Mouse (Mus musculus) kidney, postnatal 25 days (tissue): ENCODE measurements around the gene Ifnar1.
"Not testable (repeated sequence)": the region's sequence is repeated elsewhere in the genome, so short reads cannot be mapped to it uniquely, and the experiment has no call there.

Source experiments
- DNase-seq, 2 experiments: peaks; one replicate each; pipeline ENCODE4 v3.0.0; 2021; ENCODE audit warnings: mixed read lengths in 2 of 2

Gene Ifnar1

DNA sequence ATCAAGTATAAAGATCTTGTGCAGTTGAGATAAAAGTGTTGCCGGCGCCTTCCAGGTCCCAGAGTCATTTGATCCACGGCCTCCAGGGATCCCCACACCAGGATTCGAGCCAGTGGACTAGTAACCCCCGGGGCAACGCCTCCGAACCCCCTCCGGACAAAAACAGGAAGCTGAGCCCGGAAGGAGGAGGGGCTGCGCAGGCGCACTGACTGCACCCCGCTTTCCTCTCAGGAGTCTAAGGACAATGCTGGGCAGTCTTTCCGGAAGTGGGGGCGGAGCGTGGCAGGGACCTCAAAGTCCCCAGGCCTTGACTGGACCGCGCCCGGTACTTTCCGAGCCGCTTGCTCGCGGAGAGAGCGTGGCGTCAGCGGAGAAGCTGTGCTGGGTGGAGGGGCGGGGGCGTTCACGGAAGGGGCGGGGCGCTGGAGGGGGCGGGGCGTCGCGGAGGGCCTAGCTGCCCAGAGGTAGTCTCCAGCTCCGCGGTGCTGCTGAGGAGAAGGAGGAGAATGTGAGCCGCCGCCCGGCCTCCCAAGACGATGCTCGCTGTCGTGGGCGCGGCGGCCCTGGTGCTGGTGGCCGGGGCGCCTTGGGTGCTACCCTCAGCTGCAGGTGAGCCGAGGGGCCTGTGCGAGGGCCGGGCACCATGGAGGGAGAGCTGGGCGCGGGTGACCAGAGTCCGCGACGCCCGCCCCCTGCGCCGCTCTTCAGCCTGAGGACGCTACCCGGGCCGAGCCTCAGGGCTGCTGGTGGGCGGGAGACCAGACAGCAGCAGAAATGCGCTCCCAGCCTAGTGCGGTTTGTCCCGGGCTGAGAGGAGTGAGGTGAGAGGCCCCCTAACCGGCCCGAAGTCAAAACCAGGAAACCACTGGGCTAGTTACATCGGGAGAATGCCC lies at the start of gene Ifnar1:
TSS of gene Ifnar1 (plus strand) at position 431 of the 893 bp plus-strand sequence.
- DNase-seq: peak; percentile 99 to 100

DNA sequence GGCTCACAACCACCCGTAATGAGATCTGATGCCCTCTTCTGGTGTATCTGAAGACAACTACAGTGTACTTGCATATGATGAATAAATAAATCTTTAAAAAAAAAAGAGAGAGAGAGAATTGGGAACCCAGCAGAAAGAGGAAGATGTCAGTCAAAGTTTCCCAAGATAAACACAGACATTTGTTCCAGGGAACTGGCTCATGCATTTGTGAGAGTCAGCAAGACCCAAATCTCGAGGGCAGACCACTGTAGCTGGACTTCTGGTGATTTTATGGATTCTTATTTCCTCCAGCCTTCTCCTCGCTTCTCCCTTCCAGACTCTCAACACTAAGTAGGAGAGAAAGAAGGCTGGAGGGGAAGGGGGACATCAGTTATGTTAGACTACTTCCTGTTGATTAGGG lies 47.0 kb upstream of the Ifnar1 start:
- no peak for DNase-seq

DNA sequence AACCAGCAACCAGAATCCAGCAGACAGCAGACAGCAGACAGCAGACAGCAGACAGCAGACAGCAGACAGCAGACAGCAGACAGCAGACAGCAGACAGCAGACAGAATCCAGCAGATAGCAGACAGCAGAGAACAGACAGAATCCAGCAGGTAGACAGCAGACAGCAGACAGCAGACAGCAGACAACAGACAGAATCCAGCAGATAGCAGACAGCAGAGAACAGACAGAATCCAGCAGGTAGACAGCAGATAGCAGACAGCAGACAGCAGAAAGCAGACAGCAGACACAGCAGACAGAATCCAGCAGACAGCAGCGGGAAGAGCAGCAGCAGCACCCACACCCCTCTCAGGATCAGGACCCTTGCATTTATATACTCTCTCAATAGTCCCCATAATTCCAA lies 46.4 kb upstream of the Ifnar1 start:
- not testable (repeated sequence) for DNase-seq

DNA sequence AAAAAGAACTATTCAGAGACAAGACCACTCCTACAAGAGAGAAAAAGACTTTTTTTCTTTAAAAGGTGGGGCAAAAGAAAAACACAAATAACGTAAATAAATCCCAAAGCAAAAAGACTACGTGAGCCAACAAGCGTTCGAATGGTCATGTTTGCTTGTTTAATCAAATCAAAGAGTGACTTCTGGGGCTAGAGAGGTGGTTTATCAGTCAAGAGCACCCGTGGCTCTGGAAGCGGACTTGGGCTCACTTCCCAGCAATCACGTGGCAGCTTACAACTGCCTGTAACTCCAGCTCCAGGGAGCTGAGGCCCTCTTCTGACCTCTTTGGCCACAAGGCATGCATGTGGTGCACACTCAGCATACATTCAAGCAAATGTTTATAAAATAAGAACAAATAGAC lies 43.7 kb upstream of the Ifnar1 start:
- DNase-seq: peak; percentile 88 to 90

DNA sequence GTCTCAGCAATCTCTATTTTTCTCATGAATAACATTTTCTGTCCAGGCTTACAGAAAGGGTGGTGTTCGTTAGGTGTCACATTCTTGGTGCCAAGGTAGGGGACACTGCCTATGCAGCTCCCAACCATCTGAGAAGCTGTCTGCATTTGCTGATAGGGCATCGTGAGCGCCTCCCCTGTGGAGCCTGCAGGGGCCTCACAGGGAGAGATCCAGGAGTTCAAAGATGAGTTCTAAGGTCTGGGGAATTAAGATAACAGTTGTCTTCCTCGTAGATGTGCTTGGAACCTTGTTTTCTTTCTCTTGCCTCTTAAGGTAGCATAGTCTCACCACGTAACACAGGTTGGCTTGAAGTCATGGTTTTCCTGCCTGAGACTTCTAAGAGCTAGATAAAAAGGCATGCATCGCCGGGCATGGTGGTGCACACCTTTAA lies 43.2 kb upstream of the Ifnar1 start:
- no peak for DNase-seq

DNA sequence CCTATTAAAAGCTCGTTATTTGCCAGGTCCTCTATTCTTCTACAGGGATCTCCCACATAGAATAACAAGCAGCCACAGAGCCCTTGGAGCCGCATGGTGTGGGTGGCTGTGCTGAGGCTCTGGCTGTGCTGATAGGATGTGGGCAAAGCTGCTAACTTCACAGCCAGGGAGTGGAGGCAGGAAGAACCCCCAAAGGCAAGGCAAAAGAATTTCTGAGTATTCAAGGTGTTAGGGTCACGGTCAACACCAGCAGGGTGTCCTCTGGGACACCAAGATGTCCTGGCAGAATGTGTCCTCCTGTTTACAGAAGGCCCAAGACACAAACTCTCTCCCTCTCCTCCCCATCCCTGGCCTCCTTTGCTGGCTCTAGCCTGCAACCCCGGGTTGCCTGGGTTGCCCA lies 42.6 kb upstream of the Ifnar1 start:
- no peak for DNase-seq

DNA sequence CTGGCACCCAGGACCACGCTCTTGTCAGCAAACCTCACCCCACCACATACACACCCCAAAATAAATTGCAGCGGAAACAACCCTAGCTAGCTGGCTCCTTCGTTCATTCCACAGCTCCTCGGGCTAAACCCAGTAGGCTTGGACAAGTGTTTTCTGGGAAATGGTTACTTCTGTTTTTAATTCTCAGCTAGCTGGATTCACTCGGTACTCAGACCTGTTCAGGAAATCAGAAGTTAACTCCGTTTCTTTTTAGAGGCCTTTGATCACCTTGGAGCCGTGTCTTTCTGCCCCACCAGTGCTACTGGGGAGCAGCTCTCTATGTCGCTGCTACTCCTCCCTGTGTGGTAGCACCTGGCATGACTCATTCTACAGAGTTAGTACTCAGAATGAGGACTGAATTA lies 41.8 kb upstream of the Ifnar1 start:
- DNase-seq: no peak

DNA sequence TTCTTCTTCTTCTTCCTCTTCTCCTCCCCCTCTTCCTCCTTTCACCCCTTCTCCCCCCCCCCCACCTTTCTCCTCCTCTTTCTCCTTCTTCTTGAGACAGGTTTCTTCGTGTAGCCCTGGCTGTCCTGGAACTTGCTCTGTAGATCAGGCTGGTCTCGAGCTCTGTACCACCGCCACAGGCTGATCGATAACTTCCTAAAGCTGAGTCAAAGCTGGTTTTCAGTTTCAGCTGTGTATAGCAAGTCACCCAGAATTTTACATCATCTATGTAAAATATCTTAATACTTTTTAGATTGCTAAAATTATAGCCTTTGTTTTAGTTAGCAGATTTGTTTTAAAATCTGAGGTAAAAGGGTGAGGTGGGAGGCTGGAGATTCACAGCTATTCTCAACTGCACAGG lies 40.2 kb upstream of the Ifnar1 start:
- no peak for DNase-seq

DNA sequence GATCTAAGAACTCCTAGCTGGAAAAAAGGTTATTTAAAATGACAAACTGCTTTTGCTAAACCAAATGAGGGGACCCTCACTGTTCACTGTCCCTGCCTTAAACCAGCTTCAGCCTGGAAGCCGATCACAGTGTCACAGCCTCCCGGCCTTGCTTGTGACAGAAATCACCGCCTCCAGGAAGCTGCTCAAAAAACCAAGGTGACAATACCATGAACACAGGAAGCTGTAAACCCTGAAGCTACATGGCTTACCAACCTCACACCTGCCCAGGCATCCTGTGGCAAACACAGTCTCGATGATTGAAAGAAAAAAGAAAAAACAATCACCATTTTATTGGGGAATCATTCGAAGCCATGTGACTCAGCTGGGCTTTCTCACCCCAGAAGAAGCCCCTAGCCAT lies 39.5 kb upstream of the Ifnar1 start:
- DNase-seq: no peak

DNA sequence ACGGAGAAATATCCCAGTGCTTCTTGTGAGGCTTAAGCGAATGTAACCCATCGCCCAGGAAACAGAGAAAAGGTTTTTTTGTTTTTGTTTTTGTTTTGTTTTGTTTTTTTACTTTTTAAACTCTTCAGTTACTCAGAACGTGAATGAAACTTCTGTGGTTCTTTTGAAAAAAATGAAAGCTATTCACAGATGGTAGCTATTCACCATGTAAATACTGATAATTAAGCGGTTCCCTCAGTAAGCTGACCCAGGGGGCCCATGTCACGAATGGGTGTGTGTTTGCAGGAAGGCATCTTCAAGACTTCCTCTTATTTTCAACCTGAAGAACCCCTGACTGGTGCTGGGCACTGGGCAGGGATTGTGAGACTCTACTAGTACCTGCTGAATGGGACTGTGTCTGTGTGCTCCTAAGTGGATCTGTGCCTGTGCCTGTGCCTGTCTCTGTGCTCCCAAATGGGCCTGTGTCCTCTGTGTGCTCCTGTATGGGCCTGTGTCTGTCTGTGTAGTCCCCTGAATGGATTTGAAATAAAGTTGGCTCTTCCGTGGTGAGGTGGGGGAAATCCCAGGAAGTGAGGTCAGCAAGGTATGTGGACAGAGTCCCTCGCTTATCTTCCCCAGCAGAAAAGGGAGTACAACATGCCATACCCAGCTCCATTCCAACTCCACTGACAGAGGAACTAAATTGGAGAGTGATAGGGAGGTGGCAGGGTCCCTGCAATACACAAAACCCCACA lies 38.1 kb upstream of the Ifnar1 start:
- DNase-seq: no peak

DNA sequence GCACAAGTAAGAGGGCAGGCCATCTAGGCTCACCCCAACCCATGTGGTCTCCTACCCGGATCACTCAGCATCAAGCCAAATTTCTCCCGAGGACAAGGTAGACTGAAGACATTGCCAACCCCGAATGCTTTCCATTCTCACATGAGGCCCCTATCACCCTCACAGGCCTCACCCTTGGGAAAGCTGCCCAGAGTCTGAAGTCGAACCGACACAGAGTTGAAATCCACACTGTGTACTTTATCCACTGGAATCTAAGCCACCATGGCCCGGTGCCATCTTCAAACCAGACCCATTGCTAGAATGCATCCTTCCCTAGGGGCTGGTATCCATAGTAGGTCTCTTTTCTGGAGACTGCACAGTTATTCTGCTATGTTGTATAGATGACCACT lies 37.5 kb upstream of the Ifnar1 start:
- DNase-seq: peak; percentile 79 to 88

DNA sequence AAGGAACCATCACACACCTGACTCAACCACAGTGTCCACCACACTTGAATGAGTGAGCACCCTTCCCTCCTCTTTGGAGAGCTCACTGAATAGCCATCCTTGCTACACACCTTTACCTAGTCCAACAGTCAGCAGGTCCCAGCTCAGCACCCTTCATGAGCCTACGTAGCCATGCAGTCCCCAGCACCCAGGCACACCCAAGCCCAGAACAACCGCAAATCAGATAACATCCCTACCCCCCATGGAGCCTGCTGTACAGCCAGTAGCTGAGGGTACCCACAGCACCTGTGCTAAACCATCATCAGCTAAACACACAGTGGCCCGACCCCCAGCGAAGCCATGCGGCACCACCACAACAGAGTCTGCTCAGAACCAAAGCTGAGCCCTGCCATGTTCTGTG lies 37.0 kb upstream of the Ifnar1 start:
- no peak for DNase-seq

DNA sequence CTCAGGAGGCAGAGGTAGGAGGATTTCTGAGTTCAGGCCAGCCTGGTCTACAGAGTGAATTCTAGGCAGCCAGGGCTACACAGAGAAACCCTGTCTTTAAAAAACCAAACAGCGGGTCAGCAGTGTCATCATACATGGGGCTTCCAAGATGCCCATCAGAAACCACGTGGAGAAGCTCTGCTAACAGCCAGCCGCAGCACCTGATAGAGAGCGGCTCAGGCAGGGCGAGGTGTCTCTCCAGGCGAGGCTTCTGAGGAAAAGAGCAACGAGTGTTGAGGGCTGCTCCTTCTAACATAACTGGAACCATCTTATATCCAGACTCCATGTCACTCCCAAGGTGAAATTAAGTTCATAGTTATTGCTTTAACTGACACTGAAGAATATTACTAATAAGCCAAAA lies 36.1 kb upstream of the Ifnar1 start:
- no peak for DNase-seq

DNA sequence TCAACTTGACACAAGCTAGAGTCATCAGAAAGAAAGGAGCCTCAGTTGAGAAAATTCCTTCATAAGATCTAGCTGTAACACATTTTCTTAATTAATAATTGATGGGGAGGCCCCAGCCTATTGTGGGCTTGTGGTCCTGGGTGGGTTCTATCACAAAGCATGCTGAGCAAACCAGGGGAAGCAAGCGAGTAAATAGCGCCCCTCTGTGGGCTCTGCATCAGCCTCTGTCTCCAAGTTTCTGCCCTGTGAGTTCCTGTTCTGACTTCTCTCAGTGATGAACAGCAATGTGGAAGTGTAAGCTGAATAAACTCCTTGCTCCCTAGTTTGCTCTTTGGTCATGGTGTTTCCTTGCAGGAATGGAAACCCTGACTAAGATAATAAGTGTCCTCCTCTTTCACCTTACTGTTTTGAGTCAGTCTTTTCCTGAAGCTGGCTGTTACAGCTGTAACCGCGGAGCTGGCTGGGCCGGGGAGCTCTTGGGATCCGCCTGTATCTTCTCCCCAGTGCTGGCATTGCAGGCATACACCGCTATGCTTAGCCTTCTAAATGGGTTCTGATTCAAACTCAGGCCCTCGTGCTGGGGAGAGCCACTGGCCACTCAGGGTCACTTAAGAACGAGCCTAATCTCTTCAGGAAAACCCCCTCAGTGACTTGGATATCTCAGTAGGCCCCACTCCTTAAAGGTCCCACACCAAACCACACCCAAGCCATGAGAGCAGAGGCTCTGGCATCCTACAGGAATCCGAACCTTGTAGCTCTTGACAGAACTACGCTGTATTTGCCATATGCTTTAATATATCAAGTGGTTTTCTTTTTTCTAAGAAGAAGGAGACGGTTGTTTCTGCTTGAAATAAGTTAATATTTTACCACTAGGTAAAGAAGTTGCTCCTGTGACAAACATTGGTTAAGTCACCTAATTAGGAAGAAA lies 34.6 kb upstream of the Ifnar1 start:
- DNase-seq: no peak

DNA sequence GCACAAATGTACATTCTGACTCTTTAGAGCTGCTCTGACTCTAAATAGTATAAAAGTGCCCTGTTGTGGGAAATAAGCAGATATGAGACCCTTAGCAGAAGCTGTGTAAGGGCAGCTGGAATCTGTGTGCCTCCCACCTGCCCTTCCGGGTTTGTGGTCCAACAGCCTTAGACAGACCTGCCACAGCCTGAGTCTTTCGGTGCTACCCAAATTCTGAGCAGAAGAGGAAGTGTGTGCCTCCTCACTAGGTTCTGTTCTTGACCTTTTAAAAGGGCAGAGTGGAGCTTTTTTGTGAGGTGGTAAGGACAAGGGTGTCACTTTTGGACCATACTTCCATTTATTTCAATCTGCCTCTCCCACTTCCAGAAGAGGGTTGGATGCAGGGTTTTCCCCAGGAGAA lies 33.1 kb upstream of the Ifnar1 start:
- no peak for DNase-seq

DNA sequence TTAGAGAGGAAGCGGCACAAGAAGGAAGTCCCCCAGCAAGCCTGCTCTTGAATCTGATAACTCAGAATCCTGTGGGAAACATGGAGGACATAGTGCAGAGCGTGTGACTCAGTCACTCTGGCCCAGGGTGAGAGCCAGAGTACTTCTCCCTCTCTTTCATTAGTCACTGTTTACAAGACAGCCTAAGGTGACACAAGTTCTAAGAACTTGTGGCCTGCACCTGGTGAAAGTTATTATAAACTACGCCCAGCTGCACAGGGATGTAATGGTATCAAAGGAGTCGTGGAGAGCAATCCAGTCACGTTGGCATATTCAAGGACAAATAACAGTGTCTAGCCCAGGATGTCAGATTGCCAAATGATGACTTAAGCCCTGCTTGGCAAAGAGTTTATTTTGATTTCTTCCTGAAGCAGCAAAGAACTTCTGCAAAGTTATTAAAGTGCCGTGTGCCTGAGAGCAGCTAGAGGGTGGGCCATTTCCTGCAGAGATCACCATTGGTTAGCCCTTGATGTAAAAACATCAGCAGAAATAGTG lies 32.6 kb upstream of the Ifnar1 start:
- peak; percentile 14 to 60 for DNase-seq

DNA sequence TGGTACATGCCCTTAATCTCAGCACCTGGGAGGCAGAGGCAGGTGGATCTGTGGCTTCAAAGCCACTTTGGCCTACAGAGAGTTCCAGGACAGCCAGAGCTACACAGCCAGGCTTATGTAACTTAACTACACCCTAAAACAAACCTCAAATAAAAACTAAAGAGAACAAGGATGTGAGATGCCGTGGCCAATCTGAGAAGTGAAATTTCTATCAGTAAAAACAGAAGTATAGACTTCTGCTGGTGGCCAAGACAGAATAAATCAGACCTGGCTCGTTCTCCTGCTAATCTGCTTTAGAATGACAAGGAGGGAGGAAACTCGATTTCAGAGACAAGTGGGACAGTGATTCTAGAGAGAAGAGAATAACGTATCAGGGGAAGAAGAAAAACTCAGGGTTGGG lies 29.2 kb upstream of the Ifnar1 start:
- DNase-seq: no peak

DNA sequence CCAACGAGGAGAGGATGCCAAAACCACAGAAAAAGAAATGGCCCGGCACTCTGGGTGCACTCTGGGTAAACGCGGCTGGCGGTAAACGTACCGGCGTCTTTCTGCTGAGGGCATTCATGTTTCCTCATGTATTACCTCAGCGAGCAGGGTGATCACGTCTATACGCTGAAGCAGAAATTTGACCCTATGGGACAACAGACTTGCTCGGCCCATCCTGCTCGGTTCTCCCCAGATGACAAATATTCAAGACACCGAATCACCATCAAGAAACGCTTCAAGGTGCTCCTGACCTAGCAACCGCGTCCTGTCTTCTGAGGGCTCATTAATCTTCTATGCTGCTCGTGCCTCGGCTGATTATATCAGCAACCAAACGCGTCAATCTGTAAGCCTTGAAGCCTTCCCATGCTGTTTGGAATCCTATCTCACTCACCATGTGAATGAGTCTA lies 26.7 kb upstream of the Ifnar1 start:
- no peak for DNase-seq

DNA sequence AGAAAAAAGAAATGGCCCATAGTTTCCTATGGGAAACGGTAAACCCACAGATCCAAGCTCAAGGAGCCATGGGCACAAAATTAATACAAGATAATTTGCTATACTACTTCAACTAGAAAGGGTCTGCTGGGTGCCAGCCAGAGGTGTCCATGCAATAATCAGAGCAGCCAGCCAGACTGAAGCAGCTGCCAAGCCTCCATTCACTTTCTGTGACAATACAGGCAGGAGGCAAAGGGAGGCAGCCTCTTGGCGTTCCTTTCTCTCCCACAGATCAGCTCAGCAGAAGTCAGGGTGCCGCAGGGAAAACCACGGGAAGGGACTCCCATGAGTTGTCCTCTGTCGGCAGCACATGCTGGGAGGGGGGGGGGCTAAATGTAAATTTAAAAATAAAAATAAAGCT lies 26.1 kb upstream of the Ifnar1 start:
- DNase-seq: peak; percentile 61

DNA sequence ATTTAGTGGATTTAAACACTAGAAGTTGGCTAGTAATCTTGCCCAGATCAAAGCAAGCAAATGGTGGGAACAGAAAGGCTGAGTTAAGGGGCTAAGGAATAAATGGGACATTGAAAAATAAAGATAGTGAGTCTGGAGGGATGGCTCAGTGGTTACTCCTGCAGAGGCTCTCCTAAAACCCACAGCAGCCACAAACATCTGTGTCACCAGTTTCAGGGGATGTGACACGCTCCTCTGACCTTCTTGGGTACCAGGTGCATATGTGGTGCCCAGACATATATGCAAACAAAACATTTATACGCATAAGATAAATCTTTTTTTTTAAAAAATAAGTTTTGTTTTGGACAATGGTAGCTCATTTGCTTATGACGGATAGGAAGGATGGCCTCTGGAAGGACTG lies 25.6 kb upstream of the Ifnar1 start:
- DNase-seq: no peak

DNA sequence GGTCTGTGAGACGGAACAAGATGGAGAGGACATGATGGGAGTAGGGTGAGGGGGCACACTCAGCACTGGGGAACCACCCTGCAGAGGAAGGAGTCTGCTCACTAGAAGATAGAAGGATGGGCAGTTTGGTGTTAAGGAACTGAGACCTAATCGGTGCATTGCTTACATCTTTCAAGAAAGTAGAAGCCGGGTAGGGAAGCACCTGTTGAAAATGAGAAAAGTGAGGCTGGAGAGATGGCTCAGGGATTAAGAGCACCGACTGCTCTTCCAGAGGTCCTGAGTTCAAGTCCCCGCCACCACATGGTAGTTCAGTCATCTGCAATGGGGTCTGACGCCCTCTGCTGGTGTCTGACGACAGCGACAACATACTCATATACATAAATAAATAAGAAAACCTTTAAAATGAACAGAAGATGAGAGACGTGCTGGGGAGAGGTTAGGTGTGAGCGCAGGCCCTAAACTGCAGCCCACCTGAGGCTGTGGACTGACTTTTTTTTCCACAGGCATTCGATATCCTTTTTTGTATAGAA lies 25.1 kb upstream of the Ifnar1 start:
- DNase-seq: peak in 1 of 2 experiments; percentile 39

DNA sequence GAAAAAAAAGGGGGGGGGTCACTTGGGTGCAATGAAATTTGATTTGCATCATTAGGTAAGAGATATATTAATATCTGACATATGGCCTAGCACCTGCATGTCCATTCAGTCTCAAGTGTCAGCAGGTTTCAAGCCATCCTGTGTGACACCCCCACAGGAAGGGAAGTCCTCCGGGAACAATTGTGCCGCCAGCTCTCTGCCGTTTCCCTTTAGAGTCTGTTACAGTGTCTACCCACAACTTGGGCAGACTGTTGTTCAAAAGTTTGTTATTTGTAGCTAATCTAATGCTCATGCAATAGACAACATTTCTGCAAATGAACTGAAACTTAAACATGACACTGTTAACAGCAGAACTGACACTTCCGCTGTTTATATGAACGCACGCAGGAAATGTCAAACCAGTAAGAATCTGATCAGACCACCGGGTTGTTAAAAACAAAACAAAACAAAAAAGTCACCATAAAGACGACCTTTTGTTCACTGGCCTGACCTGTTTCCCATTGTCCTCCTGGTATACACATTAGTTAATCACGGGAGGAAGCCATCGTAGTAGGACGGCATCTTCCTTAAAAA lies 23.9 kb upstream of the Ifnar1 start:
- DNase-seq: peak; percentile 37 to 71
